Mouse (Mus musculus) cerebellum, adult 2 months (tissue): Measurements from ENCODE around the gene Atp2b2.

Experiments
- CTCF ChIP-seq: fragments of 200-500 bp; IDR thresholded peaks from 2 replicates; pipeline ENCODE4 v1.5.1; 2011; ENCODE audit warnings: low read depth, mild to moderate bottlenecking, control low read depth, low read length, moderate library complexity, borderline replicate concordance; ENCODE audit not compliant: insufficient read depth
- POLR2A ChIP-seq: fragments of 200-500 bp; IDR thresholded peaks from 2 replicates; pipeline ENCODE4 v1.6.1; 2011; ENCODE audit warnings: low read length, control low read depth, borderline replicate concordance; ENCODE audit not compliant: insufficient read depth

- no peak for TF ChIP-seq POLR2A
- no peak for TF ChIP-seq CTCF
Observed at GRCm38 (mm10) chr6:113856790-113857189, 185.6 kb downstream of the Atp2b2 start.
